Mouse (Mus musculus): ENCODE data around the gene Sh3d21. TPM values are rescaled to one million over a fixed set of nuclear protein-coding genes. Genes with fewer than 3 reads are reported as not detected.

Sh3d21 gene
- polyA plus RNA-seq, 1 experiment from 2014 or later = 0.89 TPM

GRCm38 (mm10) chr4:126115411-126115810 is 47.9 kb downstream of the Sh3d21 start:
- no peak for ATAC-seq (ENCODE audit: low read depth)
- Histone ChIP-seq H3K27ac (replicated peaks) (no peak overlapping the region), H3K4me2 (no peak overlapping the region), H3K4me1 (replicated peaks) (peaks cover 58% of the 10 kb centered on the region), H3K36me3 (no peaks in the 10 kb centered on the region), H3K9me3 (no peaks in the 10 kb centered on the region), H3K4me3 (no peak overlapping the region), H3K9ac (no peak overlapping the region), H3K27me3 (no peaks in the 10 kb centered on the region)
- 93% methylated on average over 9 of the region's 9 CpGs for WGBS

- WGBS = 14% methylated on average over 6 of the region's 6 CpGs
- Histone ChIP-seq H3K27ac (replicated peaks) (no peak overlapping the region), H3K4me2 (no peak overlapping the region), H3K4me1 (replicated peaks) (peaks cover 72% of the 10 kb centered on the region), H3K27me3 (no peaks in the 10 kb centered on the region), H3K9ac (no peak overlapping the region), H3K4me3 (no peak overlapping the region), H3K36me3 (no peaks in the 10 kb centered on the region), H3K9me3 (no peaks in the 10 kb centered on the region)
- ATAC-seq (ENCODE audit: low read depth) = no peak
These were observed 49.3 kb downstream of the Sh3d21 start for GRCm38 (mm10) chr4:126113943-126114342.

GRCm38 (mm10) chr4:126113243-126113642 is 50.0 kb downstream of the Sh3d21 start:
- Histone ChIP-seq H3K4me3 (no peak overlapping the region), H3K9me3 (no peaks in the 10 kb centered on the region), H3K4me2 (no peak overlapping the region), H3K27ac (replicated peaks) (no peak overlapping the region), H3K9ac (no peak overlapping the region), H3K36me3 (no peaks in the 10 kb centered on the region), H3K4me1 (replicated peaks) (peaks cover 72% of the 10 kb centered on the region), H3K27me3 (no peaks in the 10 kb centered on the region)
- 77% methylated on average over 4 of the region's 4 CpGs for WGBS
- no peak for ATAC-seq (ENCODE audit: low read depth)

GRCm38 (mm10) chr4:126111153-126111549 is 52.1 kb downstream of the Sh3d21 start:
- Histone ChIP-seq H3K4me2 (peak overlapping the region; percentile 35), H3K36me3 (no peaks in the 10 kb centered on the region), H3K9me3 (no peaks in the 10 kb centered on the region), H3K27me3 (no peaks in the 10 kb centered on the region), H3K27ac (replicated peaks) (peak overlapping the region; percentile 85), H3K9ac (peak overlapping the region; percentile 50), H3K4me3 (no peak overlapping the region), H3K4me1 (replicated peaks) (peaks cover 72% of the 10 kb centered on the region)
- no peak for ATAC-seq (ENCODE audit: low read depth)
- 25% methylated on average over 7 of the region's 7 CpGs for WGBS

- H3K27ac ChIP-seq (replicated peaks) = peak overlapping the region; percentile 85
- WGBS = 7% methylated on average over 12 of the region's 12 CpGs
- ATAC-seq (ENCODE audit: low read depth) = peak; percentile 70
- no peaks in the 10 kb centered on the region for H3K36me3 ChIP-seq
- no peaks in the 10 kb centered on the region for H3K27me3 ChIP-seq
- no peak overlapping the region for H3K4me3 ChIP-seq
- peak overlapping the region; percentile 50 for H3K9ac ChIP-seq
- peaks cover 72% of the 10 kb centered on the region for H3K4me1 ChIP-seq (replicated peaks)
- H3K4me2 ChIP-seq = peak overlapping the region; percentile 35
- no peaks in the 10 kb centered on the region for H3K9me3 ChIP-seq
These were observed 52.7 kb downstream of the Sh3d21 start for GRCm38 (mm10) chr4:126110374-126111152.

GRCm38 (mm10) chr4:126109613-126110373 is 53.5 kb downstream of the Sh3d21 start:
- no peaks in the 10 kb centered on the region for H3K27me3 ChIP-seq
- peaks cover 75% of the 10 kb centered on the region for H3K4me1 ChIP-seq (replicated peaks)
- H3K36me3 ChIP-seq = no peaks in the 10 kb centered on the region
- no peaks in the 10 kb centered on the region for H3K9me3 ChIP-seq
- H3K4me2 ChIP-seq = peak overlapping the region; percentile 35
- 79% methylated on average over 10 of the region's 10 CpGs for WGBS
- H3K4me3 ChIP-seq = no peak overlapping the region
- ATAC-seq (ENCODE audit: low read depth) = no peak
- peak overlapping the region; percentile 35; the same call in 1 of the 2 replicates for H3K9ac ChIP-seq
- peak overlapping the region; percentile 85 for H3K27ac ChIP-seq (replicated peaks)

GRCm38 (mm10) chr4:126108061-126108740 is 55.1 kb downstream of the Sh3d21 start:
- WGBS = 64% methylated on average over 8 of the region's 8 CpGs
- Histone ChIP-seq H3K27me3 (no peaks in the 10 kb centered on the region), H3K9ac (peak overlapping the region; percentile 43; the same call in 1 of the 2 replicates), H3K27ac (replicated peaks) (peak overlapping the region; percentile 42; the same call in 1 of the 2 replicates), H3K9me3 (no peaks in the 10 kb centered on the region), H3K4me3 (no peak overlapping the region), H3K4me1 (replicated peaks) (peaks cover 75% of the 10 kb centered on the region), H3K4me2 (no peak overlapping the region), H3K36me3 (no peaks in the 10 kb centered on the region)
- ATAC-seq (ENCODE audit: low read depth) = no peak

GRCm38 (mm10) chr4:126105131-126105783 is 58.0 kb downstream of the Sh3d21 start:
- Histone ChIP-seq H3K27me3 (no peaks in the 10 kb centered on the region), H3K9ac (peak overlapping the region; percentile 94), H3K4me2 (peak overlapping the region; percentile 98), H3K4me3 (peak overlapping the region; percentile 92), H3K4me1 (replicated peaks) (peaks cover 68% of the 10 kb centered on the region), H3K36me3 (no peaks in the 10 kb centered on the region), H3K27ac (replicated peaks) (no peak overlapping the region), H3K9me3 (no peaks in the 10 kb centered on the region)
- ATAC-seq (ENCODE audit: low read depth) = no peak
- 55% methylated on average over 7 of the region's 7 CpGs for WGBS

GRCm38 (mm10) chr4:126104261-126105075 is 58.8 kb downstream of the Sh3d21 start:
- no peaks in the 10 kb centered on the region for H3K9me3 ChIP-seq
- peaks cover 60% of the 10 kb centered on the region for H3K4me1 ChIP-seq (replicated peaks)
- 4% methylated on average over 34 of the region's 34 CpGs for WGBS

GRCm38 (mm10) chr4:126103590-126104068 is 59.7 kb downstream of the Sh3d21 start, which contains the start of gene Stk40:
Stk40 (plus strand) TSS chr4:126103957.
- H3K27me3 ChIP-seq = no peaks in the 10 kb centered on the region
- peaks cover 53% of the 10 kb centered on the region for H3K4me1 ChIP-seq (replicated peaks)
- H3K4me2 ChIP-seq = peak within 1 kb of the TSS; percentile 98
- H3K4me3 ChIP-seq = peak within 1 kb of the TSS; percentile 92
- under 1% methylated on average over 31 of the region's 34 CpGs for WGBS
- H3K36me3 ChIP-seq = peaks cover 5% of the 10 kb centered on the region; the same call in 1 of the 2 replicates
- no peaks in the 10 kb centered on the region for H3K9me3 ChIP-seq
- ATAC-seq (ENCODE audit: low read depth) = peak; percentile 97
- H3K9ac ChIP-seq = peak within 1 kb of the TSS; percentile 94
- H3K27ac ChIP-seq (replicated peaks) = peak within 1 kb of the TSS; percentile 91

More at GRCm38 (mm10) chr4:126104261-126105075, 58.8 kb downstream of the Sh3d21 start:
- Histone ChIP-seq H3K27me3 (no peaks in the 10 kb centered on the region), H3K4me3 (peak overlapping the region; percentile 92), H3K9ac (peak overlapping the region; percentile 94), H3K36me3 (no peaks in the 10 kb centered on the region), H3K27ac (replicated peaks) (peak overlapping the region; percentile 71), H3K4me2 (peak overlapping the region; percentile 98)
- peak; percentile 55 for ATAC-seq (ENCODE audit: low read depth)
